Mouse (Mus musculus) heart, postnatal 0 days (tissue): ENCODE data around the gene Plxdc1. TPM values are rescaled to one million over a fixed set of nuclear protein-coding genes. Genes with fewer than 3 reads are reported as not detected.
"Not testable (repeated sequence)": the region's sequence is repeated elsewhere in the genome, so short reads cannot be mapped to it uniquely, and the experiment has no call there.

ENCODE experiments used
- ATAC-seq: fragments of 200-750 bp; cut with Nextera tagmentation; 2 replicates; pipeline ENCODE4 v1.8.0; 2017; ENCODE audit warnings: low read depth, moderate number of reproducible peaks, moderate library complexity; ENCODE audit not compliant: insufficient read depth
- DNase-seq: peaks from one replicate; pipeline ENCODE4 v3.0.0-alpha.2; 2016; ENCODE audit warnings: low spot score
- H3K27ac ChIP-seq: fragments of 300-500 bp; sonication (generic); 2 replicates; pipeline ENCODE4 v1.5.1; 2014; ENCODE audit warnings: low read depth, mild to moderate bottlenecking
- H3K27me3 ChIP-seq: fragments of 300-500 bp; sonication (generic); 2 replicates; pipeline ENCODE4 v1.6.1; 2014; ENCODE audit warnings: low read length, mixed read lengths; ENCODE audit not compliant: control insufficient read depth, insufficient read depth
- H3K36me3 ChIP-seq: fragments of 300-500 bp; sonication (generic); replicated peaks from 2 replicates; pipeline ENCODE4 v1.6.1; 2014; ENCODE audit warnings: low read length, mixed read lengths; ENCODE audit not compliant: control insufficient read depth, insufficient read depth
- H3K4me1 ChIP-seq: fragments of 300-500 bp; sonication (generic); 2 replicates; pipeline ENCODE4 v1.6.1; 2014; ENCODE audit warnings: antibody characterized with exemption; ENCODE audit not compliant: control insufficient read depth, insufficient read depth
- H3K4me2 ChIP-seq: fragments of 300-500 bp; sonication (generic); 2 replicates; pipeline ENCODE4 v1.6.1; 2014; ENCODE audit warnings: low read depth, mild to moderate bottlenecking, low read length, moderate library complexity
- H3K4me3 ChIP-seq: fragments of 300-500 bp; sonication (generic); 2 replicates; pipeline ENCODE4 v1.5.1; 2014; ENCODE audit warnings: low read depth, low read length
- H3K9ac ChIP-seq: fragments of 300-500 bp; sonication (generic); replicated peaks from 2 replicates; pipeline ENCODE4 v1.6.1; 2014; ENCODE audit warnings: low read depth, low read length, mixed read lengths
- H3K9me3 ChIP-seq: fragments of 300-500 bp; sonication (generic); replicated peaks from 2 replicates; pipeline ENCODE4 v1.6.1; 2016; ENCODE audit warnings: low read length; ENCODE audit not compliant: control insufficient read depth
- CTCF ChIP-seq: IDR thresholded peaks from 2 replicates; pipeline ENCODE4 v1.5.1; 2016; ENCODE audit warnings: antibody characterized with exemption, control low read depth, low read depth
- EP300 ChIP-seq: IDR thresholded peaks from 2 replicates; pipeline ENCODE4 v1.6.1; 2016; ENCODE audit warnings: antibody characterized with exemption, low read depth
- WGBS: fragments of 180-500 bp; shearing (Covaris S2); extraction: QIAGEN DNeasy Blood & Tissue Kit; methylation state at CpG from one replicate; pipeline ENCODE4 v1.1.7; 2014; 5-methylcytosine and 5-hydroxymethylcytosine counted together
- polyA plus RNA-seq: library from polyadenylated mRNA; unstranded; fragments of >200 nt; fragmentation: Nextera tagmentation; extraction: Ambion mirVana; gene quantifications from 2 replicates; pipeline ENCODE4 v1.2.1, GENCODE M21; 2015
- total RNA-seq: library from RNA; depleted of rRNA; stranded (reverse); fragments of >200 nt; gene quantifications from 2 replicates; pipeline ENCODE4 v1.2.3, GENCODE M21; 2014; ENCODE audit warnings: low replicate concordance

Gene Plxdc1
- total and polyA plus RNA-seq, 2 experiments from 2014 or later, result 2.1 to 2.6 TPM

- 78% methylated on average over 6 of the region's 6 CpGs for WGBS
- Histone ChIP-seq H3K4me1 (0 out of 2 replicates have a peak, but pooled peaks cover 5% of the 10 kb centered on the region), H3K27ac (no peak overlapping the region), H3K9ac (no peak overlapping the region), H3K4me3 (no peak overlapping the region), H3K9me3 (no peaks in the 10 kb centered on the region), H3K27me3 (no peaks in the 10 kb centered on the region), H3K4me2 (no peak overlapping the region), H3K36me3 (no peaks in the 10 kb centered on the region)
- TF ChIP-seq EP300 (no peak), CTCF (no peak)
- DNase-seq (no peak), ATAC-seq (no peak)
These were observed 32.3 kb downstream of the Plxdc1 start for GRCm38 (mm10) chr11:97953939-97954275.

- Histone ChIP-seq H3K4me3 (no peak overlapping the region), H3K4me1 (0 out of 2 replicates have a peak, but pooled peaks cover 5% of the 10 kb centered on the region), H3K36me3 (no peaks in the 10 kb centered on the region), H3K9ac (no peak overlapping the region), H3K27ac (no peak overlapping the region), H3K4me2 (no peak overlapping the region), H3K9me3 (no peaks in the 10 kb centered on the region), H3K27me3 (no peaks in the 10 kb centered on the region)
- WGBS, result 74% methylated on average over 16 of the region's 16 CpGs
- TF ChIP-seq CTCF (no peak), EP300 (no peak)
- DNase-seq (no peak), ATAC-seq (no peak)
These were observed 32.9 kb downstream of the Plxdc1 start for GRCm38 (mm10) chr11:97953179-97953938.

- no peak for DNase-seq
- Histone ChIP-seq H3K9me3 (no peaks in the 10 kb centered on the region), H3K27me3 (no peaks in the 10 kb centered on the region), H3K9ac (no peak overlapping the region), H3K4me1 (0 out of 2 replicates have a peak, but pooled peaks cover 5% of the 10 kb centered on the region), H3K4me2 (no peak overlapping the region), H3K27ac (no peak overlapping the region), H3K36me3 (no peaks in the 10 kb centered on the region), H3K4me3 (no peak overlapping the region)
- 87% methylated on average over 1 of the region's 1 CpGs for WGBS
- TF ChIP-seq EP300 (no peak), CTCF (no peak)
- ATAC-seq, result no peak
These were observed 33.8 kb downstream of the Plxdc1 start for GRCm38 (mm10) chr11:97952367-97953006.

- no peaks in the 10 kb centered on the region for H3K36me3 ChIP-seq
- ATAC-seq (no peak), DNase-seq (no peak)
- no peak overlapping the region for H3K9ac ChIP-seq
- H3K4me1 ChIP-seq, result 0 out of 2 replicates have a peak, but pooled peaks cover 5% of the 10 kb centered on the region
- no peaks in the 10 kb centered on the region for H3K27me3 ChIP-seq
- no peak overlapping the region for H3K4me2 ChIP-seq
- no peak overlapping the region for H3K4me3 ChIP-seq
- TF ChIP-seq CTCF (no peak), EP300 (no peak)
- 55% methylated on average over 20 of the region's 20 CpGs for whole genome bisulfite sequencing
- H3K9me3 ChIP-seq, result no peaks in the 10 kb centered on the region
- no peak overlapping the region for H3K27ac ChIP-seq
These were observed 36.4 kb downstream of the Plxdc1 start for GRCm38 (mm10) chr11:97949703-97950475.

- no peaks in the 10 kb centered on the region for H3K36me3 ChIP-seq
- H3K27ac ChIP-seq, result no peak overlapping the region
- H3K4me3 ChIP-seq, result no peak overlapping the region
- peak; percentile 22 for DNase-seq
- 13% methylated on average over 7 of the region's 7 CpGs for WGBS
- H3K9ac ChIP-seq, result no peak overlapping the region
- H3K27me3 ChIP-seq, result no peaks in the 10 kb centered on the region
- H3K9me3 ChIP-seq, result no peaks in the 10 kb centered on the region
- no peak; the same call in 1 of the 2 replicates for ATAC-seq
- no peak overlapping the region for H3K4me2 ChIP-seq
- peak; percentile 64 for TF ChIP-seq CTCF
- no peak for TF ChIP-seq EP300
- H3K4me1 ChIP-seq, result no peaks in the 10 kb centered on the region
These were observed 38.8 kb downstream of the Plxdc1 start for GRCm38 (mm10) chr11:97947426-97947825.

- not testable (repeated sequence) for DNase-seq, ATAC-seq, H3K4me2 ChIP-seq, H3K27ac ChIP-seq, H3K4me1 ChIP-seq, H3K9ac ChIP-seq, H3K36me3 ChIP-seq, H3K27me3 ChIP-seq, H3K9me3 ChIP-seq, H3K4me3 ChIP-seq
- WGBS, result 88% methylated on average over 7 of the region's 7 CpGs
These were observed 40.4 kb downstream of the Plxdc1 start for GRCm38 (mm10) chr11:97945738-97946289.
